Mouse (Mus musculus): ENCODE measurements around the gene Slc35g2. TPM values are rescaled to one million over a fixed set of nuclear protein-coding genes. Genes with fewer than 3 reads are reported as not detected.
A peak's percentile ranks its signal among the peaks of the same experiment; 100 is the strongest.

Slc35g2 gene
- 10 to 100 TPM; 13.4 to 17.1 TPM for total RNA-seq (2021)
- long read RNA-seq, experiment 1, transcript Slc35g2-201 (2 exons, 1,590 nt), result major isoform, 14 of 14 reads
- long read RNA-seq, experiment 1, partial matches to known transcripts, result 0 of 14 reads
- long read RNA-seq, experiment 1, other reads (novel, unspliced or antisense), result 0 of 14 reads
- long read RNA-seq, experiment 2, transcript Slc35g2-201 (2 exons, 1,590 nt), result major isoform, 16 of 17 reads
- long read RNA-seq, experiment 2, partial matches to known transcripts, result 0 of 17 reads
- long read RNA-seq, experiment 2, other reads (novel, unspliced or antisense), result 1 of 17 reads

DNA sequence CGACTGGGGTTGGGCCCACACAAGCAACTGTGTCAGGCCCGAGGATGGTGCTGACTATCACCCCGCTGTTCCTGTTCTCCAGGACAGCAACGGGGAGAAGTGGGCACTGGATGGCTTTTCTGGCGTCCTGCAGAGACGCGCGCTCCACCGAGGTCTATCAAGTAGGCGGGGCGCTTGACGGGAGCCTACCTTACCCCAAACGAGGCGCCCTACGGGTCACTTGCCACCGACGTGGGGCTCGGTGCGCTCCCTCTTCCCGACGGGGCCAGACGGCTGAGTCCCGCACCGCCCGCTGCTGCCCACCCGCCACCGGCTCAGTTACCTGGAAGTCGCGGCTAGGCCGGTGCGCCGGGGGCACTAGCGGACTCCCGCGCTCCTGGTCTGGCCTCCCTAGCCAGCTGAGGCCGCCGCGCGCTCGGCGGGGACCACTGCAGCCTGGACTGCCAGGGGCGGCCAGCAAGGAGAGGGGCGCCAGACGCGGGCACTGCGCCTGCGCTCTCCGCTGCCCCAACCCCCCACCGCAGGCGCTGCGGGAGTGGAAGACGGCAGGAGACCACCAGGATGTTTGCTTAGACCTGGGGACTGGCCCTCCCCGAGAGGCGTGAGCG lies at the start of gene Slc35g2:
Gene Slc35g2, minus strand, starts transcription at position 465 of the 608 bp plus-strand sequence.
- peak in 1 of 2 experiments; percentile 51 for DNase-seq (ENCODE audit: low spot score in 2 of 2)
- intact Hi-C loops (cut with DNase I), result no loop called here

DNA sequence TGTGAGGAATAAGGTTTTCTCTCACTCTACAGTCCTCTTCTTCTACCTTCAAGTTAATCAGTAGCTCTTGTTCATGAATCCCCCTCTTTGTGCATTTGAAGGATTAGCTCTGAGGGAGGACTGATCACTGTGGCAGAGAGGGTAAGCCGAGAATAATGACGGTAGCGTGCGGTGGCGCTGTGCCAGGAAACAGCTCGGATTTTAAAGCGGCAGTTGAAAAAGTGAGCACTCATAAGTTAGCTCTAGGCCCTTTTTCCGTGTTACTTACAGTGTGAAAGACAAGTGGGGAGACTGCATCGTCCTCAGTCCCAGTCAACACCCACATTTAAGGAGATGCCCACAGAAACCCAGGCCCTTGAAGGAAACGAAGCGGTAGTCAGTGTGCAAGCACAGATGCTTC lies 46.1 kb upstream of the Slc35g2 start:
- intact Hi-C loops (cut with DNase I), result no loop called here
- peak in 1 of 2 experiments; percentile 40 for DNase-seq (ENCODE audit: low spot score in 2 of 2)

DNA sequence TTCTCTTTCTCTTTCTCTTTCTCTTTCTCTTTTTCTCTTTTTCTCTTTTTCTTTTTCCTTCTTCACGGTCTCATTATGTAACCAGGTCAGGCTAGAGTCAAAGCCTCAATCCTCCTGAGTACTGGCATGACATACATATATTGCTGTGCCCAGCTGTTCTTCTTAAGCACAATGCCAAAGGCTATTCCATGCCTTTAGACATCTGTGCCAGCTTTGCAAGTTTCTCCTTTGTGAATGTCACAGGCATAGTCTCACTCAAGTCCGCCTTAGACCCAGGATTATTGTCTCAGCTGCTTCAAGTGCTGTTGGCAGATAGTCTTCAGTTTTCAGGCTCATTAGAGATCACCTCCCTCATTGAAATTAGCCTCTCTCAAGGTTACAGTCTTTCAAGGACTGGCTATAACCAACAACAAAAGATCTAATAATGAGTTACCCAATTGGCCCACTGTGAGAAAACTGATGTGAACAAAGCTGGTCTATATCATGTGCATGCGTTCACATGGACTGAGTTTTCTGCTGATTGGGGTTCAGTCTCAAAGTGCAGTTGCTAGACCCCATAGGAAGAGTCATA lies 42.7 kb upstream of the Slc35g2 start:
- intact Hi-C loops (cut with DNase I), result no loop called here
- no peak for DNase-seq (ENCODE audit: low spot score in 2 of 2)

DNA sequence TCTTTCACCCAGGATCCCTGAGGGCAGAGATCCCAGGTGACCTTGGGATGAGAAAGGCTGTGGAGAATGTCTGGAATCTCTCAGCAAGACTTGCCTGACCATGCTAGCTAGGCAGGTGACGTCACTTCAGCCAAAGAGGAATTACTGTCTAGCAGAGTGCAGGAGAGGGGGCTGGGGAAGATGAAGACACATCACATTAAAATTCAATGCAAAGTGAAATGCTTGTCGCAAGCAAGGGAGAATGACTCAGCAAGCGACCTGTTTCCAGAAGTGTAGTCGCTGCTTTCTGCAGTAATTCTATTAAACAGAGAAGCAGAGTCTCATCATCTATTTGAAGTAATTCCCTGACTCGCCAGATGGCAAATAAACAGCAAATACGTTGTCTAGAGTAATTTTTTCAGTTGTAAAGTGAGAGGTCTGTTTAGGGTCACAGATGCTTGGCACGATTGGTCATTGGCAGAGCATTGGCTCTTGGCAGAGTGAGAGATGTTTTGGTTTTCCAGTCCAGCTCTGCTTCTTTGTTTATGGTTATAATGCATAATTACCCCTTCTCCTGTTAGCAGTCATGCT lies 35.2 kb upstream of the Slc35g2 start:
- intact Hi-C loops (cut with DNase I), result no loop called here
- peak; percentile 46 to 55 for DNase-seq (ENCODE audit: low spot score in 2 of 2)

DNA sequence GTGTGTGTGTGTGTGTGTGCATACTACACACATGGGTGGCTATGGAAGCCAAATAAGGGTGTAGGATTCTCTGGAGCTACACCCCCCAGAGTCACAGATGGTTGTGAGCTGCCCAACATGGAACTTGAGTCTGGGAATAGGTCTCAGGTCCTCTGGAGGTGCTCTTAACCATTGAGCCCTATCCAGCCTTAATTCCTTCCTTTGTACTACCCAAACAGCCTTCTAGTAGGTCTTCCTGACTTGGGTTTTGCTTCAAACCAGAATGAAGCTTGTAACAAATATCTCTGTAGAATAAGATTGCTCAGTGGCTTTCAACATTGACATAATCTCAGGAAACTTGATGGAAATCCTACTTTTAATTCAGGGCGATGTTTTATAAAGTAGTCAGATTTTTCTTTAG lies 34.6 kb upstream of the Slc35g2 start:
- DNase-seq (ENCODE audit: low spot score in 2 of 2), result no peak
- intact Hi-C loops (cut with DNase I), result no loop called here

DNA sequence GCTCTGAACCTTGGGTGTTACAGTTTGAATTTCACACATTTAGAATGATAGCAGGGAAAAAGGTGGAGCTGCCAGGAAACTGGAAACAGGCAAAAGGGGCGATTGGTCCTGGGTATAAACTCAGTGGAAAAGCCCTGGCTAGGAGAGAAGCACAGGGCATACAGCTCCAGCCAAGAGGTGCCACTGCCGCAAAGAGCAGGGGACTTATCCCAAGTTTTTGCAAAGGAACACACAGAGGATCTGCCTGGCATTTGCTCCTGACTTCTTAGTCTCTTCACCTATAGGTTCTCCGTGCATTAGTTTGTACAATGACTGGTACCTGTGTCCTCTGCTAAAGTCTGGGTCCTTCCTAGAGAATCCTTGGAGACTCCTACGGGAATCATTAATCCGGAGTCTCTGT lies 32.3 kb upstream of the Slc35g2 start:
- intact Hi-C loops (cut with DNase I), result no loop called here
- DNase-seq (ENCODE audit: low spot score in 2 of 2), result no peak

DNA sequence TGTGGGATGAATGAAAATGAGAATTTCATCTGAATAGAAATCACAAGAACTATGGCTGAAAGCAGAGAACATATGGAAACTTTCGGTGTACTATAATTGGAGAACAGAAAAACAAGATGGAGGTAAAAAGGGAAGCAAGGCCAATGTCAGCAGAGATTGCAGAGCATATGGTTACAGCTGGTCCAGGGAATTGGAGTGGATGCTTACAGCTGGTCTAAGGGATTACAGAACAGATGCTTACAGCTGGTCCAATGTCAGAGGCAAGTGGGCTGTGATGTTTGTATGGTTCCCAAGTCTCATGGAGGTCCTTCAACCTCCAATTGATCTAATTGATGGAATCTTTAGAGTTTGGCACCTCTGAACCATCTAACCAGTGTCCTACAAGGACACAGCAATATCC lies 31.2 kb upstream of the Slc35g2 start:
- no peak for DNase-seq (ENCODE audit: low spot score in 2 of 2)
- intact Hi-C loops (cut with DNase I), result no loop called here

DNA sequence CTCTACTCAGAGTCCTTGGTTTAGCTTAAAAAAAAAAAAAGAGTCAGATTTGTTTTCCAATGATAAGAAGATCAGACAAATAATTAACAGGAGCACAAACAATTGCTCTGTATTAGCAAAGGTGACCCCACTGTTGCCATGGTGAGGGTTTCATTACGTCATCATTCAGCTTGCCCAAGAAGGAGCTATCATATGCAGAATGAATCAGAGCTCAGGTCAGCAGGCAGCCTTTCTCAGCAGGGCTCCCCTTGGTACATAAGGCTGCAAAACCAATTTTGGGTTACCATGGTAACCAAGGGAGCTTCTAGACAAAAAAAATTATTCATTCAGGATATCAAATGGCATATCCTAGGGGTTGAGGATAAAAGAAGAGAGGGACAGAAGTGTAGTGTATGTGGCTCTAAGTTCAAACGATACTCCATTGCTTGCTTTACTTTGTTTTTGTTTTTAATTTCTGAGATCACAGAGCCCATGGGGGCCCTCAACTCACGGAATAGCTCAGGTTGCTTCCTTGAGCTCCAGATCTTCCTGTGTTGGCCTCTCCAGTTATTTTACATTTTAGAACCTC lies 29.0 kb upstream of the Slc35g2 start:
- intact Hi-C loops (cut with DNase I), result no loop called here
- DNase-seq (ENCODE audit: low spot score in 2 of 2), result peak in 1 of 2 experiments; percentile 23

DNA sequence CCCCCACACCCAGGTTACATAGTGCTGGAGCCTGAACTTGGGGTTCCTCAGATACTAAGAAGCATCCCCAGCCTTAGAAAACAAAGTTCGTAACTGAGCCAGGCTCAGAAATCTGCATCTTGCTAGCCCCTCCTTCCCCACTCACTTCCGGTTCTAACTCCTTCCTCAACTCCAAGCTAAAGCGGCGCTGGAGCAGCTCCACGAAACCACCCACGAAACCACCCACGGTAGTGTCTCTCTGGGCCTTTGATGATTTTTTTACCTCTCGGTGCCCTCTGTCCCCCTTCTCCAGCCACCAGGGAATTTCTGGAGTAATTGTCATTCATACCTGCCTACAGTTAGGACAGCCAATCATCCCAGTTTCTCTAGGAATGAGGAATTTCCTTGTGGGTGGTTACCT lies 26.7 kb upstream of the Slc35g2 start, which contains the start of gene Stag1:
Gene Stag1, plus strand, starts transcription at position 253 of the 400 bp plus-strand sequence.
- intact Hi-C loops (cut with DNase I), result no loop called here
- DNase-seq (ENCODE audit: low spot score in 2 of 2), result no peak

DNA sequence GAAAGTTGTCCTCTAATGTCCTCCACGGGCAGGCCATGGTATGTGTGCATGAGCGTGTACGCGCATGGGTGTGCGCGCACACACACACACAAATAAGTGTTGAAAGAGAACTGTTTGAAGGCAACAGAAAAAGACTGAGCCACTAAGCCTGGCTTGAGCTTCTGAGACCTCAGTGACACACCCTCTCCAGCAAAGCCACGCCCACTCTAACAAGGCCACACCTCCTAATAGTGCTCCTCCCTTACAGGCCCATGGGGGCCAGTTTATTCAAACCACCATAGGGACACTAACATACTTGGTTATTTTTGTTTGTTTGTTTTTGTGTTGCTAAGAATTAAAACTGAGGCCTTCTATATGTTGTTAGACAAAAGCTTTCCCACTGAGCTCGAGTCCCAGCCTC lies 25.4 kb upstream of the Slc35g2 start:
- intact Hi-C loops (cut with DNase I), result no loop called here

DNA sequence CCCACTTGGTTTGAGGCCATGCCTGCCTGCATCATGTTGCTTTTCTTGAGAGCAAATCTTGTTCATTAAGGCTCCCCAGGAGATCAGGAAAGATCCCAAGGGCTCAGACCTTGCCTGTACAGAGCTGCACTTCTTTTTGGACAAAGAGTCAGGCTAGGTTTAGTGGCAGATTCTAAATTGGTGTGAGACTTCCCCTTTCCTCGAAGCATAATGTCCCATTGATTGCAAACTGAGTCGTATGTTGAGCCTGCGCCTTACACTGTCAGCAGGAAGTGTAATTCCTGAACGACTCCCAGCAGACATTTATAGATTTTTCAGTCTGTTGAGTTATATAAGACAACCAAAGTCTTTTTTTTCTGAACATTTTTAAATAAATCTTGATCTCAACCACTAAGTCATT lies 19.6 kb upstream of the Slc35g2 start:
- intact Hi-C loops (cut with DNase I), result no loop called here
- DNase-seq (ENCODE audit: low spot score in 2 of 2), result no peak

More for the DNA sequence above, 25.4 kb upstream of the Slc35g2 start:
- DNase-seq (ENCODE audit: low spot score in 2 of 2), result no peak

DNA sequence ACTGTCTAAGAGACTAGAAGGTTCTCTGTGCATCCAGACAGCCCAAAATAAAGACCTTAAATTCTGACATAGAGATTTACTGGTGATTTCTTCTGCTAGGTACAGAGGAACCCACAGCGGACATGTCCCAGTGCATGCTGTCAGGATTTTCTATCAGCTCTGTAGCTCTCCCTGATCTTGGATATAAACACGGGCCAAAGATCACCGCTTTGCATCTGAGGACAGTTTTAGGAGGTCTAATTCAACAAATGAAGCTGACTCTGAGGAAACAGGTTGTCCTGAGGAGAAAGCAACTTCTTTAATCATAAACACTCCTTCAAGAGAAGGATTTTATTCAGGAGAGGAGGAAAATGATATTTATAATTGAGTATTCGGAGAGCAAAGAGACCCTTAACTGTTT lies 13.1 kb upstream of the Slc35g2 start:
- intact Hi-C loops (cut with DNase I), result no loop called here
- no peak for DNase-seq (ENCODE audit: low spot score in 2 of 2)

DNA sequence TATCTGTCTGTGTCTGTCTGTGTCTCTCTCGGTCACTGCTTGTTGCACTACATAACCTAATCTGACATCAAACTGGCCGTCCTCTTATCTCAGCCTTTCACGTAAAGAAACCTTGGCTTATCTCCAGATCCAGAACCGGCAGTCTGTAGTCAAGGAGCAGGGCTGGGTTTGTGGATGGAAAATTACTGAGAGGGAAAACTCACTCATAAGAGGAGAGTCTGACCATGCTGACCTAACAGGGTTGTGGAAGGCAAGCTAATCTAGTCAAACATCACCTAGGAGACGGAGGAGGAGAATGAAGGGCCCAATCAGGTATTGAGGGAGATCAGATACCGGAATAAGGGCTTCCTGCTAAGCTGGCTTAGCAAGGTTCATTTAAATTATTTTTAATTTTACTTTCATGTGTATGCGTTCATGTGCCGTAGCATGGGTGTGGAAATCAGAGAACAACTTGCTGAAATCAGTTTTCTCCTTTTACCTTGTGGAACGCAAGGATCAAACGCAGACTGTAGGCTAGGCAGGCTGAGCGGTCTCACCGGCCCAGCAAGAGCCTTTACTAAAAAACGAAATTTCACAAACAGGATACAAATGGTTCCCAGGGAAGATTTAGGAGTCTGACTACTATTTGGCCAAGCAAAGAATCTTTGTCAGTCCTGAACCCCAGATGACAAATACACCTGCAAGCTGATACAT lies 12.1 kb upstream of the Slc35g2 start:
- no peak for DNase-seq (ENCODE audit: low spot score in 2 of 2)

DNA sequence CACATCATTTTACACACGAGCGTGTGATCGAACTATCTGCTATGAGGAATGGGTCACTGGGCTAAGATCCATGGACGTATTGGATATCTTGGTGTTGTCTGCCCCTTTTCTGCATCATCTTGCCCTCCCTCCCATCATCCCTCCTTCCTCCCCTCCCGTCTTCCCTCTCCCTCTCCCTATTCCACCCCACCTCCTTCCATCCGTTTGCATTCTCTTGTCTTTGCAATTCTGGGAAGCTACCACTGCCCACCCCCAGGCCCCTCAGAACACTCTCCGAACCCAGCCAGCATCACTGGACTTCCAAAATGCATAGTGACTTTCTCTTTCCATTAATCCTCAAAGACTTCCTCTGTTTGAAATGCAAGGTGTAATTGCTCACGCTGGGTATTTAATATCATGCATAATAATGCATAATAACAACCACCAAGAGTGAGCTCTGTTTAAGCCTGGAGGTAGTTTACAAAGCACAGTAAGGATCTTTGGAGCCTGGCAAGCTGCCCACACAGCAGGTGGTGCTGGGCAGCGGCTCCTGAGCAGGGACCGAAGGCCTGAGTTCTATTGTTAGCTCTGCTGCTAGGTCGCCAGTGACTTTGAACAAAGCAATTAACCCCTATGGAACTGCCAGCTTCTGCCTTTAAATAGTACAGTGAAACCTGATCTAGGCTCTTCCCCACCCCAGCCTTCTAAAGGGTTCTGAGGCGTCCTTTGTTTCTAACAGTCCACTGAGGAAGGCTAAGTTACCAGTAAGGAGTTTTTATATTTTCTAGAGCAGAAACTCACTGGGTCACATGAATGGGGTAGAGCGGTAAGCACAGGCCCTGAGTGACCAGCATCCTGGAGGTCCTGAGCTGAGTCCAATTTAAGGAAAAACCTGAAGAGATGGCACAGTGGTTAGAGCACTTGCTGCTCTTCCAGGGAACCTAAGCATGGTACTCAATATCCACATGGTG lies 10.9 kb upstream of the Slc35g2 start:
- DNase-seq (ENCODE audit: low spot score in 2 of 2), result no peak
- intact Hi-C loops (cut with DNase I), result no loop called here

More for the DNA sequence above, 12.1 kb upstream of the Slc35g2 start:
- intact Hi-C loops (cut with DNase I), result no loop called here

DNA sequence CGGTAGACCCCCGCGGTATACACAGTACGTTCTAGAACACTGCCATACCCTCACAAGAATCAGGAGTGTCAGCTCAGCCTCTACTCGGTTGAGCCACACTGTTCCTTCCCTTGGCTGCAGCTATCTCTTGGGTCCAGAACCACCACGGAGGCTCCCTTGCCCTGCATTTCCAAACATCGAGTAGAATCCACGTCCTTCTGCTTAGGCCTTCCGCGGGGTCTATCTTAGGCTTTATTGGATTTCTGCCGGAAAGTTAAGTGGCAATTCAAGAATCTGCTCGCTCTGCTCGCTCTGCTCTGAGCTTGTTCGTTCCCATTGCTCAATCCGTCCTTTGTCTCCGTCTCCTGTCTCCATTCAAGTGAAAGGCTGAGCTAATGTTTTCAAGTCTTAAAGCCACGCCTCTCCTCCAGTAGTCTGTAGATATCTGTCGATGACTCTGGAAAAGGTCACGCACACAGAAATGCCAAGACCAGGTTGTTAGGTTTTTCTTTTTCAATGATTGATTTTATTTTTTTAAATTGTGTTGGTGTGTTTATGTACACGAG lies 9.4 kb upstream of the Slc35g2 start:
- DNase-seq (ENCODE audit: low spot score in 2 of 2), result no peak
- intact Hi-C loops (cut with DNase I), result no loop called here

DNA sequence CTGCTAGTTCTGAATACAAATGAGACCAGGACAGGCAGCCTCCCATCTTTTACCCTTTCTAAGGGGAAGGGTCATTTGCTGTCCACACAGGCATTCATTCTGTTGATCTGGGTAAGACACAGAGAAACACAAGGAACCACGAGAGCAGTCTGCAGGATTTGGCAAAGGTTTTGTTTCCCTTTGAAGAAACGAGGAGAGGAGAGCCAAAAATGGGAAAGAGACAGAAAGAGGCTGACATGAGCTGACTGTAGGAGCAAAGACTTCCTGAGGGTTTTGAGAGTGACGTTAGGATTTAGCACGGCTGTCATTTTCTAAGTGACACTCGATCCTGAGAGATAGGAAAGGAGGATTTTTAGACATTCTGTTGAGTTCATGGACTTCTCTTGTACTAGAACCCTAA lies 3.1 kb upstream of the Slc35g2 start:
- DNase-seq (ENCODE audit: low spot score in 2 of 2), result no peak
- intact Hi-C loops (cut with DNase I), result no loop called here

DNA sequence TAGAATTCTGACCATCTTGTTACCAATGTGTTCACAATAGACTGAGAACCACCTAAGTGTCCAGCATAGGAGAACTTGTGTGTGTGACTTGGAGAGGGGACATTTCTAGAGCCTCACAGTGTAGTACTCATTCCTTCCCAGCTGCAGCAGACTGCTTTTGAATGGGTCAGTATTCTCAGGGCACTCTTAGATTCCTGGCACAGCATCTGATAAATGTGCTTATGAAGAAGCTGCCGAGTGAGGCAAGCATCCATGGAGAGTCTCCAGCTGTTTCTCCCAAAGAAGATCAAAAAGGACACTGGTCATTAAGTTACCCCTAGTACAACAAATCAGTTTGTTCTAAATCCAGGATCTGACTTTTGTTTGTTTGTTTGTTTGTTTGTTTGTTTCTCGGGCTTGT lies 2.4 kb upstream of the Slc35g2 start:
- peak in 1 of 2 experiments; percentile 46 for DNase-seq (ENCODE audit: low spot score in 2 of 2)
- intact Hi-C loops (cut with DNase I), result no loop called here

DNA sequence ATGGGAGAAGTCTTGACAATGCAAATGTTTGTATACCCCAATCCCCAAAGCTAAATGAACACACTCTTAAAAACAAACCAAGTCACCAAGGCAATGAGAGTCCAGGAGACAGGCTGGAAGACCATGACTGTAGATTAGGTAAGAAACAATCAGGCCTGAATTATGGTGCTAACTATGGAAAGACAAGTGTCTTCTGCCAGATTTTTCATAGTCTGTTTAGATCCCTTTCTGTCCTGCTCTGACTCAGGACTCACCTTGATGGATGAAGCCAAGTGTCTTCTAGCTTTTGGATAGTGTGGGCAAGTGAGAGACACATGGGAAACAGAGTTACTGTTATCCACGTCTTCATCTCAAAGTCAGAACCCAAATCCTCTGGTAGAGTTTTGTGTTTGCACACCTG lies 621 bp upstream of the Slc35g2 start:
- intact Hi-C loops (cut with DNase I), result no loop called here
- no peak for DNase-seq (ENCODE audit: low spot score in 2 of 2)

All from left cerebral cortex, postnatal 14 days (tissue).